Mouse (Mus musculus): Measurements from ENCODE around the gene Sox5. TPM values are rescaled to one million over a fixed set of nuclear protein-coding genes. Genes with fewer than 3 reads are reported as not detected.

Sox5 gene
- total and polyA plus RNA-seq, 3 experiments, result 0.08 to 0.47 (median 0.46) TPM

GRCm38 (mm10) chr6:143888556-143888955 lies 893.2 kb downstream of the Sox5 start (continued):
- TF ChIP-seq TCF12 (IDR thresholded peaks at IDR 0.05; ENCODE audit: low read depth, low read length), result no peak

- Histone ChIP-seq H3K79me2 (replicated peaks; ENCODE audit: control insufficient read depth, extremely low read depth, insufficient read depth, poor library complexity, severe bottlenecking) (no peaks in the 10 kb centered on the region), H3K36me3 (replicated peaks in 1 of 2; ENCODE audit: control insufficient read depth in 1 of 2, insufficient read depth in 1 of 2, low read length in 1 of 2) (no peaks in the 10 kb centered on the region), H3K9me3 (replicated peaks; ENCODE audit: low read length) (no peaks in the 10 kb centered on the region), H3K27me3 (replicated peaks) (no peaks in the 10 kb centered on the region), H3K4me3 (replicated peaks in 1 of 3; ENCODE audit: low read depth in 2 of 3, low read length in 2 of 3, poor library complexity in 1 of 3) (no peak overlapping the region), H3K27ac (ENCODE audit: insufficient read depth, low read depth) (no peak overlapping the region), H3K9ac (ENCODE audit: insufficient read depth, low read depth) (no peak overlapping the region), H3K4me2 (ENCODE audit: insufficient read depth, low read depth, poor library complexity, severe bottlenecking) (no peak overlapping the region), H3K4me1 (ENCODE audit: control insufficient read depth in 1 of 2, insufficient read depth in 2 of 2) (no peaks in the 10 kb centered on the region)
- no peak for TF ChIP-seq SMC3 (IDR thresholded peaks at IDR 0.05; ENCODE audit: low read depth, low read length)
- DNase-seq (ENCODE audit: extremely low read depth), result no peak
- dilution Hi-C loops (cut with MboI; ENCODE audit: extremely low pct_ligation_motif_present, extremely low pct_unique_long_range_greater_than_20kb, low sequenced_read_pairs), result no loop called here
- in situ Hi-C loops (cut with MboI; ENCODE audit: low pct_ligation_motif_present, low pct_unique_long_range_greater_than_20kb, low sequenced_read_pairs), result no loop called here
These were observed 903.3 kb downstream of the Sox5 start for GRCm38 (mm10) chr6:143878525-143878924.

GRCm38 (mm10) chr6:143868790-143869189 lies 913.0 kb downstream of the Sox5 start:
- dilution Hi-C loops (cut with MboI; ENCODE audit: extremely low pct_ligation_motif_present, extremely low pct_unique_long_range_greater_than_20kb, low sequenced_read_pairs) (no loop called here), in situ Hi-C loops (cut with MboI; ENCODE audit: low pct_ligation_motif_present, low pct_unique_long_range_greater_than_20kb, low sequenced_read_pairs) (no loop called here)
- no peak for DNase-seq (ENCODE audit: extremely low read depth)
- Histone ChIP-seq H3K36me3 (replicated peaks in 1 of 2; ENCODE audit: control insufficient read depth in 1 of 2, insufficient read depth in 1 of 2, low read length in 1 of 2) (no peaks in the 10 kb centered on the region), H3K27ac (ENCODE audit: insufficient read depth, low read depth) (no peak overlapping the region), H3K4me3 (replicated peaks in 1 of 3; ENCODE audit: low read depth in 2 of 3, low read length in 2 of 3, poor library complexity in 1 of 3) (no peak overlapping the region), H3K27me3 (replicated peaks) (no peaks in the 10 kb centered on the region), H3K9ac (ENCODE audit: insufficient read depth, low read depth) (no peak overlapping the region), H3K4me1 (ENCODE audit: control insufficient read depth in 1 of 2, insufficient read depth in 2 of 2) (peaks cover 0 to 4% of the 10 kb centered on the region in 2 experiments; a peak in 1 of 4 replicates), H3K4me2 (ENCODE audit: insufficient read depth, low read depth, poor library complexity, severe bottlenecking) (no peak overlapping the region), H3K9me3 (replicated peaks; ENCODE audit: low read length) (no peaks in the 10 kb centered on the region), H3K79me2 (replicated peaks; ENCODE audit: control insufficient read depth, extremely low read depth, insufficient read depth, poor library complexity, severe bottlenecking) (no peaks in the 10 kb centered on the region)
- no peak for TF ChIP-seq ZNF384 (IDR thresholded peaks at IDR 0.05; ENCODE audit: low read depth, low read length)
- TF ChIP-seq ETS1 (conservative IDR thresholded peaks at IDR 0.05; ENCODE audit: low read depth, low read length), result no peak
- TF ChIP-seq MAZ (IDR thresholded peaks at IDR 0.05; ENCODE audit: low read depth, low read length), result no peak
- no peak for TF ChIP-seq RAD21 (IDR thresholded peaks at IDR 0.05; ENCODE audit: low read depth, low read length)
- TF ChIP-seq TCF12 (IDR thresholded peaks at IDR 0.05; ENCODE audit: low read depth, low read length), result no peak
- TF ChIP-seq ZMIZ1 (IDR thresholded peaks at IDR 0.05; ENCODE audit: low read depth, low read length), result no peak
- TF ChIP-seq IRF4 (IDR thresholded peaks at IDR 0.05; ENCODE audit: low read depth, low read length), result no peak
- TF ChIP-seq HCFC1 (IDR thresholded peaks at IDR 0.05; ENCODE audit: low read depth, low read length), result no peak
- no peak for TF ChIP-seq MXI1 (IDR thresholded peaks at IDR 0.05; ENCODE audit: low read depth, low read length)
- TF ChIP-seq POLR2AphosphoS2 (IDR thresholded peaks at IDR 0.05; ENCODE audit: low read depth, low read length), result no peak

GRCm38 (mm10) chr6:143868155-143868685 lies 913.6 kb downstream of the Sox5 start:
- no peak overlapping the region for H3K4me2 ChIP-seq (ENCODE audit: insufficient read depth, low read depth, poor library complexity, severe bottlenecking)
- H3K4me1 ChIP-seq (ENCODE audit: control insufficient read depth in 1 of 2, insufficient read depth in 2 of 2), result peaks cover 0 to 4% of the 10 kb centered on the region in 2 experiments; a peak in 1 of 4 replicates
- H3K79me2 ChIP-seq (replicated peaks; ENCODE audit: control insufficient read depth, extremely low read depth, insufficient read depth, poor library complexity, severe bottlenecking), result no peaks in the 10 kb centered on the region
- no peak for DNase-seq (ENCODE audit: extremely low read depth)
- no peaks in the 10 kb centered on the region for H3K27me3 ChIP-seq (replicated peaks)
- H3K9ac ChIP-seq (ENCODE audit: insufficient read depth, low read depth), result no peak overlapping the region
- TF ChIP-seq TBP (conservative IDR thresholded peaks at IDR 0.05; ENCODE audit: low read depth, low read length), result no peak
- TF ChIP-seq ETS1 (conservative IDR thresholded peaks at IDR 0.05; ENCODE audit: low read depth, low read length), result no peak
- no peak for TF ChIP-seq E2F4 (IDR thresholded peaks at IDR 0.05; ENCODE audit: insufficient replicate concordance, low read depth, low read length)
- TF ChIP-seq RCOR1 (conservative IDR thresholded peaks at IDR 0.05; ENCODE audit: low read depth, low read length), result no peak
- no peak for TF ChIP-seq MEF2A (IDR thresholded peaks at IDR 0.05; ENCODE audit: borderline replicate concordance, low read depth, low read length)
- dilution Hi-C loops (cut with MboI; ENCODE audit: extremely low pct_ligation_motif_present, extremely low pct_unique_long_range_greater_than_20kb, low sequenced_read_pairs) (no loop called here), in situ Hi-C loops (cut with MboI; ENCODE audit: low pct_ligation_motif_present, low pct_unique_long_range_greater_than_20kb, low sequenced_read_pairs) (no loop called here)
- no peaks in the 10 kb centered on the region for H3K9me3 ChIP-seq (replicated peaks; ENCODE audit: low read length)
- no peak overlapping the region for H3K27ac ChIP-seq (ENCODE audit: insufficient read depth, low read depth)
- no peaks in the 10 kb centered on the region for H3K36me3 ChIP-seq (replicated peaks in 1 of 2; ENCODE audit: control insufficient read depth in 1 of 2, insufficient read depth in 1 of 2, low read length in 1 of 2)
- no peak overlapping the region for H3K4me3 ChIP-seq (replicated peaks in 1 of 3; ENCODE audit: low read depth in 2 of 3, low read length in 2 of 3, poor library complexity in 1 of 3)

Measured in CH12.LX (cell line).